In genomic region chr6:32016841-32017240, GRCm38 (mm10) we compare ENCODE assay signal across 11 mouse cellular contexts. TPM values are rescaled to one million over a fixed set of nuclear protein-coding genes. Genes with fewer than 3 reads are reported as not detected.
DNase-seq lines count a peak whose midpoint lies in the region; ATAC-seq lines count a peak whose summit lies in the region.
"Had no signal": no experiment of that assay in that cellular context is flagged by ENCODE, and none has a peak within 500 bp of the region (broad histone marks: within the 10 kb centered on the region; RNA-seq: fewer than 3 reads in every experiment).

No protein-coding gene starts in this region.

- H3K27ac ChIP-seq in forebrain, embryonic 13.5 days: no peak overlapping the region
- H3K27ac ChIP-seq in intestine, embryonic 15.5 days: no peak overlapping the region

- H3K4me1 ChIP-seq in forebrain, embryonic 13.5 days: peaks cover 16% of the 10 kb centered on the region
- no peaks in the 10 kb centered on the region for H3K4me1 ChIP-seq in intestine, embryonic 15.5 days (replicated peaks)

- no peak overlapping the region for H3K9ac ChIP-seq in forebrain, embryonic 13.5 days
- H3K9ac ChIP-seq in intestine, embryonic 15.5 days: no peak overlapping the region

- H3K36me3 ChIP-seq in forebrain, embryonic 13.5 days (ENCODE audit: poor library complexity, severe bottlenecking): no peaks in the 10 kb centered on the region
- H3K36me3 ChIP-seq in intestine, embryonic 15.5 days: no peaks in the 10 kb centered on the region

- no peaks in the 10 kb centered on the region for H3K27me3 ChIP-seq in forebrain, embryonic 13.5 days
- H3K27me3 ChIP-seq in intestine, embryonic 15.5 days (replicated peaks): no peaks in the 10 kb centered on the region

- DNase-seq in lung, postnatal 10 days: peak; percentile 54
- DNase-seq in lung, postnatal 25 days (ENCODE audit: low spot score): no peak
- peak; percentile 31 to 59 for DNase-seq in cerebellum, postnatal 4 days (ENCODE audit: low spot score in 2 of 2)
- peak; percentile 6 for DNase-seq in lung, postnatal 36 days
- no peak for DNase-seq in embryo, embryonic 10.5 days (ENCODE audit: low spot score)

- H3K4me3 ChIP-seq in forebrain, embryonic 13.5 days: no peak overlapping the region
- no peak overlapping the region for H3K4me3 ChIP-seq in intestine, embryonic 15.5 days (replicated peaks)

- H3K4me2 ChIP-seq in forebrain, embryonic 13.5 days: no peak overlapping the region
- H3K4me2 ChIP-seq in intestine, embryonic 15.5 days (replicated peaks): no peak overlapping the region

- ATAC-seq in cerebellum, adult (ENCODE audit: insufficient number of reproducible peaks, low FRiP score, low TSS enrichment): 0 out of 2 replicates have a peak, but pooled peaks have one; percentile 5
- no peak for ATAC-seq in forebrain, embryonic 13.5 days
- no peak for ATAC-seq in intestine, embryonic 15.5 days

- WGBS in forebrain, embryonic 13.5 days: 87% methylated on average over 7 of the region's 7 CpGs
- WGBS in intestine, embryonic 15.5 days: 76% methylated on average over 7 of the region's 7 CpGs

- no peaks in the 10 kb centered on the region for H3K9me3 ChIP-seq in forebrain, embryonic 13.5 days (replicated peaks)
- no peaks in the 10 kb centered on the region for H3K9me3 ChIP-seq in intestine, embryonic 15.5 days

RNA-seq across cellular contexts. Expression of gene 1700012A03Rik, which starts 33.2 kb away (rescaled TPM):
- not detected in 2 replicates for polyA plus RNA-seq in forebrain, embryonic 13.5 days (2015; fragmentation: Nextera tagmentation; extraction: Ambion mirVana)
- not detected in 2 replicates for polyA plus RNA-seq in intestine, embryonic 15.5 days (2015; fragmentation: Nextera tagmentation; extraction: Ambion mirVana)
- polyA plus RNA-seq: limb, embryonic 11.5 days; midbrain, embryonic 16.5 days; small intestine, adult 2 months had no signal

Comparison
In these comparisons a context has a peak if more than half of its experiments do, and no peak if none do; other contexts are left out.
1. DNase-seq: peak in lung, postnatal 10 days (single experiment), cerebellum, postnatal 4 days (2 of 2) and lung, postnatal 36 days (single experiment); none in lung, postnatal 25 days (single experiment) and embryo, embryonic 10.5 days (single experiment).